ENCODE assay signal across 17 mouse cellular contexts in the genomic region with DNA sequence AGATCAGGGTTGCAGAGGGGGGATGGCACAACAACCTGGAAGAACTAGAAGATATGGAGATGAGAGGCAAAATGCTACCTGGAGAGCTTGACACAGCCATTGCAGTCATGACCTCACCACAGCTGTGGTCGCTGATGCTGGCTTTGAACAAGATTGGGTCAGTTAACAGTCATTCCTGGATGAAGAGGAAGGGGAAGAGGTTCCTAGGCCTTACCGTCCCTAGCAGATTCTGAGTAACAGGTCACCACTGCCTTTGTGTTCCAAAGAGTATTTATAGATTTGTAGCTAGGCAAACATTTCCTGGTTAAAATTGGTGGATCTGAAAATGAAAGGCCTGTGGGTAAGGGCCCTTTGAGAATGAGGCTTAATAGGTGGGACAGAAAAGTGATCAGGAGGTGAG.
"Had no signal": no experiment of that assay in that cellular context is flagged by ENCODE, and none has a peak within 500 bp of the region (broad histone marks: within the 10 kb centered on the region; RNA-seq: fewer than 3 reads in every experiment).

No protein-coding gene starts in this region.

- H3K27ac ChIP-seq: neural tube, embryonic 12.5 days; neural tube, embryonic 13.5 days; neural tube, embryonic 15.5 days; stomach, embryonic 15.5 days; stomach, postnatal 0 days had no signal

- H3K9me3 ChIP-seq: neural tube, embryonic 12.5 days; neural tube, embryonic 13.5 days; neural tube, embryonic 15.5 days; stomach, embryonic 15.5 days had no signal

- H3K4me2 ChIP-seq: neural tube, embryonic 12.5 days; neural tube, embryonic 13.5 days; neural tube, embryonic 15.5 days; stomach, embryonic 15.5 days had no signal

- H3K4me1 ChIP-seq: neural tube, embryonic 12.5 days; stomach, embryonic 15.5 days had no signal

- H3K4me3 ChIP-seq: neural tube, embryonic 12.5 days; neural tube, embryonic 13.5 days; neural tube, embryonic 15.5 days; stomach, embryonic 15.5 days had no signal

- DNase-seq: retina, postnatal 1 day; right cerebral cortex, adult 18-20 months; right cerebral cortex, postnatal 14 days; right cerebral cortex, postnatal 25 days; right cerebral cortex, postnatal 4 days; spleen, adult 18-20 months; thymus, adult 18-20 months; thymus, adult 2 months; thymus, postnatal 14 days; thymus, postnatal 25 days; thymus, postnatal 36 days; thymus, postnatal 4 days had no signal

- H3K27me3 ChIP-seq: neural tube, embryonic 12.5 days; neural tube, embryonic 13.5 days; neural tube, embryonic 15.5 days; stomach, embryonic 15.5 days had no signal

- H3K9ac ChIP-seq: neural tube, embryonic 12.5 days; neural tube, embryonic 13.5 days; neural tube, embryonic 15.5 days; stomach, embryonic 15.5 days had no signal

- H3K36me3 ChIP-seq: neural tube, embryonic 12.5 days; neural tube, embryonic 13.5 days; neural tube, embryonic 15.5 days; stomach, embryonic 15.5 days had no signal
